Mouse (Mus musculus) lung, postnatal 0 days (tissue): ENCODE measurements at regions not wholly inside any gene's neighbourhood (a gene's known extent, or its start where the extent isn't known, plus 50 kb on each side); places are given as distances from the start of the nearest gene placed in this dataset.
"Not testable (repeated sequence)": the region's sequence is repeated elsewhere in the genome, so short reads cannot be mapped to it uniquely, and the experiment has no call there.

Source experiments
- ATAC-seq: fragments of 200-750 bp; cut with Nextera tagmentation; 2 replicates; pipeline ENCODE4 v1.8.0; 2017; ENCODE audit warnings: moderate library complexity
- DNase-seq: peaks from one replicate; pipeline ENCODE4 v3.0.0-alpha.2; 2016; ENCODE audit warnings: low spot score
- H3K27ac ChIP-seq: fragments of 300-500 bp; sonication (generic); 2 replicates; pipeline ENCODE4 v1.5.1; 2014; ENCODE audit warnings: antibody characterized with exemption, mild to moderate bottlenecking, low read length, mixed read lengths
- H3K27me3 ChIP-seq: fragments of 300-500 bp; sonication (generic); replicated peaks from 2 replicates; pipeline ENCODE4 v1.6.1; 2014; ENCODE audit warnings: low read length, mixed read lengths; ENCODE audit not compliant: insufficient read depth
- H3K36me3 ChIP-seq: fragments of 300-500 bp; sonication (generic); 2 replicates; pipeline ENCODE4 v1.6.1; 2014; ENCODE audit warnings: low read length, mixed read lengths; ENCODE audit not compliant: insufficient read depth
- H3K4me1 ChIP-seq: fragments of 300-500 bp; sonication (generic); 2 replicates; pipeline ENCODE4 v1.6.1; 2014; ENCODE audit warnings: antibody characterized with exemption, low read depth, low read length, mixed read lengths; ENCODE audit not compliant: insufficient read depth
- H3K4me2 ChIP-seq: fragments of 300-500 bp; sonication (generic); replicated peaks from 2 replicates; pipeline ENCODE4 v1.6.1; 2014; ENCODE audit warnings: low read depth, mild to moderate bottlenecking, low read length, moderate library complexity, mixed read lengths
- H3K4me3 ChIP-seq: fragments of 300-500 bp; sonication (generic); 2 replicates; pipeline ENCODE4 v1.5.1; 2014; ENCODE audit warnings: low read depth, low read length
- H3K9ac ChIP-seq: fragments of 300-500 bp; sonication (generic); replicated peaks from 2 replicates; pipeline ENCODE4 v1.6.1; 2014; ENCODE audit warnings: low read depth, mild to moderate bottlenecking
- H3K9me3 ChIP-seq: fragments of 300-500 bp; sonication (generic); 2 replicates; pipeline ENCODE4 v1.6.1; 2016; ENCODE audit warnings: low read length, mixed read lengths
- CTCF ChIP-seq: IDR thresholded peaks from 2 replicates; pipeline ENCODE4 v1.5.1; 2016; ENCODE audit warnings: antibody characterized with exemption, mild to moderate bottlenecking
- EP300 ChIP-seq: IDR thresholded peaks from 2 replicates; pipeline ENCODE4 v1.6.1; 2016; ENCODE audit warnings: antibody characterized with exemption, mild to moderate bottlenecking, control low read depth
- WGBS: fragments of 180-500 bp; shearing (Covaris S2); extraction: QIAGEN DNeasy Blood & Tissue Kit; methylation state at CpG from one replicate; pipeline ENCODE4 v1.1.7; 2014; 5-methylcytosine and 5-hydroxymethylcytosine counted together

DNA sequence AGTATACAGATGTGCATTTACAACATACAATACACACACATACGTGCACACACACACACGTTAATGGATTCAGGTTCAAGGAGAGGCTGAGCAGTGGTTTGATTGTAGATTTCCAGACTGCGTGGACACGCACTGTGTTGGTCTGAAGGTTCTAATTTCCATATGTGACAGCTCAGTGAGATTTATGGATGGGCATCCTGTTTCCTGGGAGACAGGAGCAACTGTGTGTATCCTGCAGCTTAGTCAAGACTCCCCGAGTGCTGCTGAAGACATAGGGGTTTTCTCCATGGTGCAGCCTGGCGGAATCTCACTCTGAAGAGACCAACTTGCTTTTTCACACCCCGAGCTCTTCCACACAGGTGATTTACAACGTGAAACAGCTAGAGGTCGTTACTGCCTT is 119.3 kb upstream of the Foxk1 start:
- ATAC-seq (no peak), DNase-seq (no peak)
- no peaks in the 10 kb centered on the region for H3K9me3 ChIP-seq
- H3K4me2 ChIP-seq = no peak overlapping the region
- 69% methylated on average over 9 of the region's 9 CpGs for WGBS
- H3K4me3 ChIP-seq = no peak overlapping the region
- no peaks in the 10 kb centered on the region for H3K27me3 ChIP-seq
- H3K27ac ChIP-seq = no peak overlapping the region
- H3K36me3 ChIP-seq = no peaks in the 10 kb centered on the region
- no peak for TF ChIP-seq CTCF
- TF ChIP-seq EP300 = no peak
- H3K9ac ChIP-seq = no peak overlapping the region
- H3K4me1 ChIP-seq = no peaks in the 10 kb centered on the region

DNA sequence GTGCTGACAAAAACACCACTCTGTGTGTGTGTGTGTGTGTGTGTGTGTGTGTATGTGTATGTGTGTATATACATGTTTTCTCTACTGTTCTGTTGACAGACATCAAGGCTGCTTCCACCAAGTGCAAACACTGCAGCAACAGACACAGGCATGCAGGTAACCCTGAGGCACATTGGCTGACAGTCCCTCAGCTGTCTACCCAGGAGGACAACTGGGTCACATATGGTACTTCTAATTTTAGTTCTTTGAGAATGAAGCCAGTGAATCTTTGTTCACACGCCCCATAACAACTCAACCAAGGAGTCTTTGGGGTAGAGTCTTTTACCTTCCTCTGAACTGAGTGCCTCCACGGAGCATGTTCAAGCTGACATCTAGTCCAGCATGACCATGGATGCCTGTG is 113.3 kb upstream of the Foxk1 start:
- Histone ChIP-seq H3K36me3 (no peaks in the 10 kb centered on the region), H3K4me1 (no peaks in the 10 kb centered on the region), H3K9ac (no peak overlapping the region), H3K9me3 (no peaks in the 10 kb centered on the region), H3K27me3 (no peaks in the 10 kb centered on the region), H3K27ac (no peak overlapping the region), H3K4me3 (no peak overlapping the region), H3K4me2 (no peak overlapping the region)
- ATAC-seq (no peak), DNase-seq (no peak)
- TF ChIP-seq CTCF = no peak
- TF ChIP-seq EP300 = no peak
- WGBS = 79% methylated on average over 2 of the region's 2 CpGs

DNA sequence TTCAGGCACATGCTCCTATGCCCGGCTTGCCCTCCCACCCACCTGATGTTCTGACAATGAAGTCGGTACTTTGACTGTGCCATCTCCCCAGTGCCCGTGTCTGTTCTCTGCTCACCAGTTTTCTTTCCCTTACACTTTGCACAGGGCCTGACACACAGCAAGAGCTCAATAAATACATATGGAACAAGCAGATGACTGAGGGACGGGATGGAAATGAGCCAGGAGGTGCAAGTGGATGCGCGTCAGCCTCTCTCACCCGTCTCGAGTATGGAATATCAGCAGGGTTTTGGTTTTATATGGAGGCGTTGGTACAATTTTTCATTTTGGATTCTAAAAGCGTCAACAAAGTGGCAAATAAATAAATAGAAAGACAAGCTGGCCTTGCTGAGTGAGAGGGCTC is 109.8 kb upstream of the Foxk1 start:
- H3K9me3 ChIP-seq = no peaks in the 10 kb centered on the region
- DNase-seq (no peak), ATAC-seq (no peak)
- H3K9ac ChIP-seq = no peak overlapping the region
- WGBS = 84% methylated on average over 10 of the region's 10 CpGs
- H3K4me1 ChIP-seq = no peaks in the 10 kb centered on the region
- no peak overlapping the region for H3K4me2 ChIP-seq
- no peaks in the 10 kb centered on the region for H3K27me3 ChIP-seq
- TF ChIP-seq EP300 (no peak), CTCF (no peak)
- H3K27ac ChIP-seq = no peak overlapping the region
- H3K36me3 ChIP-seq = no peaks in the 10 kb centered on the region
- H3K4me3 ChIP-seq = no peak overlapping the region

DNA sequence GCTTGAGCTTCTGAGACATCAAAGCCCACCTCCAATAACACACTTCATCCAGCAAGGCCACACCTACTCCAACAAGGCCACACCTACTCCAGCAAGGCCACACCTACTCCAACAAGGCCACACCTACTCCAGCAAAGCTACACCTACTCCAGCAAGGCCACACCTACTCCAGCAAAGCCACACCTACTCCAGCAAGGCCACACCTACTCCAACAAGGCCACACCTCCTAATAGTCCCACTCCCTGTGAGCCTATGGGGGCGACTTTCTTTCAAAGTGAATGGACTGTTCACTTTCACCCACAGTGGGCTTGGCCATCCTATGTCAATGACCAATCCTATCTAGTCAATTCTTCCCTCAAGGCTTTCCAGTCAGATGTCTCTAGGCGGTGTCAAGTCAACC is 104.9 kb upstream of the Foxk1 start:
- not testable (repeated sequence) for ATAC-seq, DNase-seq

DNA sequence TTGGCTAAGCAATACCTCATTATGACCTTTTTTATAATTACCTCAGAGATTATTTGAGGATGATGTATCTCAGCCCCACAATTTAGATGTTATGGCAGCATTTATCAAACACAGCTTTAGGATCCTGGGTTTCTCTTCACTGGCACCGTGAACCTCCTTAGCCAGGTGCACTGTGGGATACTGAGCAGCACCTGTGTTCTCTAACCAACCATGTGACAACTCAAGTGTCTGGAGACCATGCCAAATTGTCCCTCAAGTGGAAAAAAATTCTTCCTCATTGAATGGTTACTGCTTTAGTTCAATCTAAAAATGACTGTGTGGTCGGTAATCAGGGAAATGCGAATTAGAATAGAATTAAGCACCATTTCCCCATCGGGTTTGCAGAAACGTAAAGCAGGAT is 101.7 kb upstream of the Foxk1 start:
- no peak for ATAC-seq
- no peaks in the 10 kb centered on the region for H3K36me3 ChIP-seq
- H3K27me3 ChIP-seq = no peaks in the 10 kb centered on the region
- no peak for DNase-seq
- TF ChIP-seq EP300 (no peak), CTCF (no peak)
- H3K9ac ChIP-seq = no peak overlapping the region
- no peaks in the 10 kb centered on the region for H3K9me3 ChIP-seq
- no peak overlapping the region for H3K4me3 ChIP-seq
- no peak overlapping the region for H3K4me2 ChIP-seq
- H3K4me1 ChIP-seq = no peaks in the 10 kb centered on the region
- H3K27ac ChIP-seq = no peak overlapping the region
- WGBS = 85% methylated on average over 5 of the region's 5 CpGs

More for the DNA sequence above, 104.9 kb upstream of the Foxk1 start:
- H3K9ac ChIP-seq, H3K4me3 ChIP-seq, H3K36me3 ChIP-seq, H3K27me3 ChIP-seq, H3K27ac ChIP-seq, H3K4me2 ChIP-seq, H3K9me3 ChIP-seq, H3K4me1 ChIP-seq: not testable (repeated sequence)
- WGBS = 85% methylated on average over 2 of the region's 2 CpGs

DNA sequence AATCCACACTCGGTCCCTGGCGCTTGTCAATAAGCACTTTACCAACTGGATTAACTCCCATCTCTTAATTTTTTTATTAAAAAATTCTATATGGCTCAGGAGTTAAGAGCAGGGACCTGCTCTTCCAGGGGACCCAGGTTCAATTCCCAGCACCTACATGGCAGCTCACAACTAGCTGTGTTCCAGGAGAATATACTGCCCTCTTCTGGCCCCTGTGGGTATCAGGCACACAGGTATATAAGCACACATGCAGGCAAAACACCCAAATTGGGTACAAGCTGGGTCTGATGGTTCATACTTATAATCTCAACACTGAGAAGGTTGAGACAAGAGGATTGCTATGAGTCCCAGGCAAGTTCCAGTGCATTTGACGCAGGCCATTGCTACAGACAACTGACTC is 92.8 kb upstream of the Foxk1 start:
- ATAC-seq = no peak
- Histone ChIP-seq H3K9me3 (no peaks in the 10 kb centered on the region), H3K4me1 (no peaks in the 10 kb centered on the region), H3K4me2 (no peak overlapping the region), H3K27ac (no peak overlapping the region), H3K9ac (no peak overlapping the region), H3K36me3 (no peaks in the 10 kb centered on the region), H3K4me3 (no peak overlapping the region), H3K27me3 (no peaks in the 10 kb centered on the region)
- DNase-seq = no peak
- 91% methylated on average over 3 of the region's 3 CpGs for WGBS
- TF ChIP-seq EP300 (no peak), CTCF (no peak)

DNA sequence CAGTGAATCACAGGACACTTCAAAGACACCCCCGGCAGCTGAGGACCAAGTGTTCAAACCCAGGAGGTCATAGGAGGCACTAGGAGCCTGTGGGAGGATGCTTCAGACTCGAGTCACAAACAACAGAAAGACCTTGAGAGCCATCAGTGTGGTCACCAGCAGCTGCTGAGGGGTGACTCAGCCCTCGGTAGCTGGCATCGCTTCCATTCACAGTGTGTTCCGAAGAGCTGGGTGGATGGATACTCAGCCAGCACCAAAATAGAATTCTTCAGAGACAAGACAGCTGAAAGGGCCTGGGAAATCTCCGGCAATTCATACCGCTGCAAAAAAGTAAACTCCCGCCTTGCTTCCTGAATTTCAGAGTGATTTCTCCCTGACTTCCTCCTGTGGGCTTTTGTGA is 87.4 kb upstream of the Foxk1 start:
- Histone ChIP-seq H3K9me3 (no peaks in the 10 kb centered on the region), H3K4me1 (no peaks in the 10 kb centered on the region), H3K27ac (no peak overlapping the region), H3K4me3 (no peak overlapping the region), H3K36me3 (no peaks in the 10 kb centered on the region), H3K9ac (no peak overlapping the region), H3K27me3 (no peaks in the 10 kb centered on the region), H3K4me2 (no peak overlapping the region)
- TF ChIP-seq EP300 = no peak
- TF ChIP-seq CTCF = no peak
- DNase-seq (peak; percentile 15), ATAC-seq (no peak; the same call in 1 of the 2 replicates)
- WGBS = 48% methylated on average over 8 of the region's 8 CpGs
